Mouse (Mus musculus) liver, embryonic 14.5 days (tissue): ENCODE data around the gene Rbm25. TPM values are rescaled to one million over a fixed set of nuclear protein-coding genes. Genes with fewer than 3 reads are reported as not detected.

Source experiments
- ATAC-seq: fragments of 200-750 bp; cut with Nextera tagmentation; 2 replicates; pipeline ENCODE4 v1.8.0; 2017; ENCODE audit warnings: moderate number of reproducible peaks, mild to moderate bottlenecking, moderate library complexity; ENCODE audit not compliant: insufficient read depth
- DNase-seq, 3 experiments: peaks; one replicate each; pipeline ENCODE4 v3.0.0-alpha.2; 2012 to 2013; ENCODE audit warnings: low read depth in 3 of 3, low spot score in 3 of 3
- H3K27ac ChIP-seq: fragments of 300-500 bp; sonication (generic); 2 replicates; pipeline ENCODE4 v1.5.1; 2014; ENCODE audit warnings: moderate library complexity, mild to moderate bottlenecking, control low read depth, inconsistent platforms
- H3K27me3 ChIP-seq: fragments of 300-500 bp; sonication (generic); 2 replicates; pipeline ENCODE4 v1.6.1; 2014; ENCODE audit warnings: mild to moderate bottlenecking, low read length, moderate library complexity; ENCODE audit not compliant: control insufficient read depth, insufficient read depth
- H3K36me3 ChIP-seq: fragments of 300-500 bp; sonication (generic); replicated peaks from 2 replicates; pipeline ENCODE4 v1.6.1; 2014; ENCODE audit warnings: low read depth; ENCODE audit not compliant: control insufficient read depth, insufficient read depth
- H3K4me1 ChIP-seq, 2 experiments: fragments of 200-500 bp in 1 of 2; fragments of 300-500 bp in 1 of 2; sonication (generic) in 1 of 2; replicated peaks; 2 replicates each; pipeline ENCODE4 v1.6.1; 2012 to 2014; ENCODE audit warnings: antibody characterized with exemption in 1 of 2, inconsistent platforms in 1 of 2, low read length in 1 of 2; ENCODE audit not compliant: control insufficient read depth in 2 of 2, insufficient read depth in 2 of 2
- H3K4me2 ChIP-seq: fragments of 300-500 bp; sonication (generic); 2 replicates; pipeline ENCODE4 v1.6.1; 2014; ENCODE audit warnings: low read depth, mild to moderate bottlenecking, control low read depth, moderate library complexity
- H3K4me3 ChIP-seq, 2 experiments: fragments of 200-500 bp in 1 of 2; fragments of 300-500 bp in 1 of 2; sonication (generic) in 1 of 2; 2 replicates each; pipeline ENCODE4 v1.5.1; 2012 to 2014; ENCODE audit warnings: low read depth in 2 of 2, low read length in 2 of 2, mild to moderate bottlenecking in 2 of 2, control low read depth in 1 of 2, inconsistent platforms in 1 of 2, moderate library complexity in 1 of 2; ENCODE audit not compliant: insufficient read depth in 1 of 2
- H3K9ac ChIP-seq: fragments of 300-500 bp; sonication (generic); replicated peaks from 2 replicates; pipeline ENCODE4 v1.6.1; 2014; ENCODE audit warnings: mild to moderate bottlenecking, control low read depth, moderate library complexity
- H3K9me3 ChIP-seq: fragments of 300-500 bp; sonication (generic); 2 replicates; pipeline ENCODE4 v1.6.1; 2016; ENCODE audit warnings: low read length, mixed read lengths; ENCODE audit not compliant: control insufficient read depth
- CTCF ChIP-seq: IDR thresholded peaks from 2 replicates; pipeline ENCODE4 v1.5.1; 2016; ENCODE audit warnings: antibody characterized with exemption, low read depth, control low read depth
- EP300 ChIP-seq: IDR thresholded peaks from 2 replicates; pipeline ENCODE4 v1.6.1; 2016; ENCODE audit warnings: antibody characterized with exemption, low read depth
- WGBS: fragments of 180-500 bp; shearing (Covaris S2); extraction: QIAGEN DNeasy Blood & Tissue Kit; methylation state at CpG from one replicate; pipeline ENCODE4 v1.1.7; 2014; ENCODE audit not compliant: insufficient replicate concordance; 5-methylcytosine and 5-hydroxymethylcytosine counted together
- polyA plus RNA-seq, 2 experiments: library from polyadenylated mRNA; depleted of rRNA in 1 of 2; stranded (reverse) in 1 of 2; unstranded in 1 of 2; fragments of >200 nt; fragmentation: Nextera tagmentation in 1 of 2; extraction: Ambion mirVana in 1 of 2; gene quantifications; 2 replicates each; pipeline versions ENCODE4 v1.2.1 to v1.2.3; 2012 to 2014

The Rbm25 gene
- polyA plus RNA-seq, 2 experiments: 41.9 to 74.4 TPM

DNA sequence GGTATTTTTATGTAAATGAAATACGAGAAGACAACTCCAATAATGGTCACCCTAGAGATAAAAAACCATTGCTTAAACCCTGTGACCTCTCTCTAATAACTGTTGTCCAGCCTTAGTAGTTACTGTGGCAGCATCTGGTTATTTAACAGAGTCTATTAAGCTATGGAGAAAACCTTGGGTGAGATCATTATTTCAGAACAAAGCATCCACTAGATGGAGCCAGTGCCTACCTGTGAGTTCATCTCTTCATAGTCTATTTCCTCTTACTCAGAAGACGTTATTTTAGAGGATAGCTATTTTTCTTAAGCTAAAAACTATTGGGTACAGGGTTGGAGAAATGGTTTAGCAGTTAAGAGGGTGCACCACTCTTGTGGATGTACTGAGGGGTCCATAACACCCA, 82.7 kb downstream of the Rbm25 start:
- H3K9me3 ChIP-seq: no peaks in the 10 kb centered on the region
- TF ChIP-seq CTCF: peak; percentile 55
- no peak for TF ChIP-seq EP300
- peaks cover 20% of the 10 kb centered on the region for H3K36me3 ChIP-seq
- no peak overlapping the region for H3K4me3 ChIP-seq
- H3K27me3 ChIP-seq: no peaks in the 10 kb centered on the region
- ATAC-seq (no peak), DNase-seq (no peak)
- no peak overlapping the region for H3K4me2 ChIP-seq
- no peak overlapping the region for H3K9ac ChIP-seq
- H3K27ac ChIP-seq: no peak overlapping the region
- WGBS: 46% methylated on average over 2 of the region's 2 CpGs
- H3K4me1 ChIP-seq: peaks cover 2 to 5% of the 10 kb centered on the region in 2 experiments

DNA sequence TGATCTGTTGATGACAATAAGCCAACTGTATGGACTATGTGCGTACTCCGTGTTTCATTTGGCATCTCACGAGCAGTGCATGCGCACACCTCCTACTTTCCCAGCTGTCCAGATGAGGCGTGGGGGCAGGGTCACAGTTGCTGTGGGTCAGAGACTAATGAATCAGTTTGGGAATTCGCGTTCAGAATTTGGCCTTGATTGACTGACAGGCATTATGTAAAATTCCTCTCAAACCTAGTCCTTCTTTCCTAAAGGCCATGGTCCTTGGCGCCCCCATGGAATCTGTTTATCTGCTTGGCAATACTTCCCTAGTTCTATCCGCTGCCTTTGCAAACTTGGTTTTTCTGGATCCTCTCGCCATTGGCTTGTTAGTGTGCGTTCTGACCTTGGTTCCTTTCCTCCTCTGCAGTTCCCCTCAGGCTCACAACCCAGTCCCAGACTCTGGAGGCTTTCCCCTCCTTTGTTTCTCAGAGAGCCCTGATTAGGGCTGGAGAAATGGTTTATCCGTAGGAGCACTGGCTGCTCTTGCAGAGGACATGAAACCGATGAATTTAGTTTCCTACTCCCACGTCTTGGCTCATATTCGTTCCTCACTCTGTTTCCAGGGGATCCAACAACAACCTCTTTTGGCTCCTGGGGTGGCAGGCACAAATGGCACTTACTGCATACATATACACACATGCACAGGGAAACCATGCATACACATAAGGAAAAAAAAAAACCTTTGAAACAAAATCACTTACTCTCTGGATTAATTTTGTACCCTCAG, 85.6 kb downstream of the Rbm25 start:
- no peaks in the 10 kb centered on the region for H3K9me3 ChIP-seq
- no peak overlapping the region for H3K4me2 ChIP-seq
- H3K27me3 ChIP-seq: no peaks in the 10 kb centered on the region
- no peak for TF ChIP-seq EP300
- no peak for TF ChIP-seq CTCF
- ATAC-seq (no peak), DNase-seq (no peak)
- no peak overlapping the region for H3K4me3 ChIP-seq
- no peaks in the 10 kb centered on the region for H3K4me1 ChIP-seq
- no peak overlapping the region for H3K27ac ChIP-seq
- WGBS: 87% methylated on average over 15 of the region's 15 CpGs
- H3K36me3 ChIP-seq: peaks cover 36% of the 10 kb centered on the region
- H3K9ac ChIP-seq: no peak overlapping the region

DNA sequence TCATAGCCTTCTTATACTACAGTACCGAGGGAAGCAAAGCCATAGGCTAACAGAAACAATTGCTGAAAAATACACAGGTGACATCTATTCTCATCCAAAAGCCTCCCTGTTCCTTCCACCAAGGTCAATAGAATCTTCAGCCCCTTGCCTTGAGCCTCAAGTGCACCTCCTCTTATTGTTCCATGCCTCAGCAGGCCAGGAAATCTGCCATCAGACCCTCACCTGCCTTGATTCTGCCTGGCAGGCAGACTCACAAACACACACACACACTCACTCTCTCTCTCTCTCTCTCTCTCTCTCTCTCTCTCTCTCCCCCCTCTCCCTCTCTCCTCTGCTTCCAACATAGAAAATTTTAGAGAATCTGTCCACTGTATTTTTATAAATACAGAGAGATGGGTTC, 88.4 kb downstream of the Rbm25 start:
- Histone ChIP-seq H3K27me3 (no peaks in the 10 kb centered on the region), H3K9ac (no peak overlapping the region), H3K4me3 (no peak overlapping the region), H3K27ac (no peak overlapping the region), H3K4me2 (no peak overlapping the region), H3K4me1 (no peaks in the 10 kb centered on the region), H3K9me3 (no peaks in the 10 kb centered on the region), H3K36me3 (peaks cover 41% of the 10 kb centered on the region)
- ATAC-seq (no peak), DNase-seq (no peak)
- WGBS: 79% methylated on average over 1 of the region's 1 CpGs
- no peak for TF ChIP-seq EP300

DNA sequence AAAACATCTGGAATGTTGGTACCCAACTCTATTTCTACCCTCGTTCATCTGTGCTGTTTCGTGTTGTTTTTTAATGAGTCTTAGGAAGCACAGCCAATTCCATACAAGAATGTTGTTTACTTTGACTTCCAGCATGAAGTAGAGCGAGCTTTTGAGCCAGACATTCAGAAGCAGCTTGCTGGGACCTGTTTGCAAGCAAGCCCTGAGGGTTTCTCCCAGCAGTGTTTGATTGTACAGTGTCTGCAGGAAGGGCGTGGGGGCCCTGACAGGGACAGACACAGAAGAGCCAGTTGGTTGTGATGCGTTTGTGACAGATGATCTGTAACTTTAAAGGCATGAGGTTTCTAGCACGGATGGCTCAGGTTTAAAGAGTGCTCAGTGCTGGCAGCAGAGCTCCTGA, 90.2 kb downstream of the Rbm25 start:
- DNase-seq (no peak), ATAC-seq (no peak)
- 75% methylated on average over 6 of the region's 6 CpGs for WGBS
- Histone ChIP-seq H3K27ac (no peak overlapping the region), H3K4me1 (no peaks in the 10 kb centered on the region), H3K9ac (no peak overlapping the region), H3K4me3 (no peak overlapping the region), H3K27me3 (no peaks in the 10 kb centered on the region), H3K9me3 (no peaks in the 10 kb centered on the region), H3K4me2 (no peak overlapping the region), H3K36me3 (peaks cover 38% of the 10 kb centered on the region)
- TF ChIP-seq CTCF (no peak), EP300 (no peak)

DNA sequence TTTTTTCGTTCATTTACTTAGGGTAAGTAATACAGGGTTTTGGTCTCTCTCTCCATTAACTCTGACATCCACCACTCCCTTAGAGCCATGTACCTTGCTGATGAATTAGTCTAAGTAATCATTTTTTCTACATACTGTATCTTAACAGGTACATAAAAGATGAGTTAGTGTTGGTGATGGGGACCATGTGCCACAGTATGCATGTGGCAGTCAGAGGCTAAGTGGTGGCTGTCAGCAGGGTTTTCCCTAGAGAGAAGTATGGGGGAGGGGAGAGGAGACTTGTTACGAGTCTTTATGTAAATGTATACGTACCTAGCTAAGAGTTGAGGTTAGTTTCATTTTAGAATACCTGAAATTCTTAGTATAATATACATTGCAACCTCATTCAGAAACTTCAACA, 92.0 kb downstream of the Rbm25 start:
- no peak for TF ChIP-seq EP300
- no peak for TF ChIP-seq CTCF
- no peak overlapping the region for H3K27ac ChIP-seq
- H3K9ac ChIP-seq: no peak overlapping the region
- peaks cover 39% of the 10 kb centered on the region for H3K36me3 ChIP-seq
- no peak for ATAC-seq
- 76% methylated on average over 3 of the region's 3 CpGs for WGBS
- H3K9me3 ChIP-seq: no peaks in the 10 kb centered on the region
- DNase-seq: no peak
- no peak overlapping the region for H3K4me2 ChIP-seq
- no peaks in the 10 kb centered on the region for H3K27me3 ChIP-seq
- no peaks in the 10 kb centered on the region for H3K4me1 ChIP-seq
- no peak overlapping the region for H3K4me3 ChIP-seq
